Mouse (Mus musculus): ENCODE data around the gene Tmem82. TPM values are rescaled to one million over a fixed set of nuclear protein-coding genes. Genes with fewer than 3 reads are reported as not detected.

Gene Tmem82
- polyA plus RNA-seq, 1 experiment from 2014 or later = 42.0 TPM

- H3K9me3 ChIP-seq (ENCODE audit: control insufficient read depth) = no peaks in the 10 kb centered on the region
- no peaks in the 10 kb centered on the region for H3K36me3 ChIP-seq (ENCODE audit: control insufficient read depth, insufficient read depth)
- H3K4me2 ChIP-seq (replicated peaks; ENCODE audit: low read depth) = peak overlapping the region; percentile 97
- peak overlapping the region; percentile 86 for H3K27ac ChIP-seq (ENCODE audit: low read depth, low read length)
- peak overlapping the region; percentile 59 for H3K9ac ChIP-seq (ENCODE audit: low read depth, low read length)
- peak; percentile 59 for TF ChIP-seq CTCF (IDR thresholded peaks at IDR 0.05; ENCODE audit: low read depth)
- WGBS = 48% methylated on average over 12 of the region's 12 CpGs
- H3K27me3 ChIP-seq (replicated peaks; ENCODE audit: control insufficient read depth, insufficient read depth, low read length) = no peaks in the 10 kb centered on the region
- 0 out of 2 replicates have a peak, but pooled peaks cover 10% of the 10 kb centered on the region for H3K4me1 ChIP-seq (replicated peaks; ENCODE audit: control insufficient read depth, insufficient read depth, low read length)
- ATAC-seq = peak; percentile 68
- peak overlapping the region; percentile 74 for H3K4me3 ChIP-seq (ENCODE audit: low read depth, low read length)
These were observed 17.1 kb downstream of the Tmem82 start for GRCm38 (mm10) chr4:141601148-141601862.

- H3K9ac ChIP-seq (ENCODE audit: low read depth, low read length) = peak overlapping the region; percentile 69
- ATAC-seq = no peak
- 0 out of 2 replicates have a peak, but pooled peaks cover 3% of the 10 kb centered on the region for H3K36me3 ChIP-seq (ENCODE audit: control insufficient read depth, insufficient read depth)
- peak overlapping the region; percentile 74 for H3K4me3 ChIP-seq (ENCODE audit: low read depth, low read length)
- WGBS = 31% methylated on average over 6 of the region's 6 CpGs
- peak overlapping the region; percentile 97 for H3K4me2 ChIP-seq (replicated peaks; ENCODE audit: low read depth)
- H3K9me3 ChIP-seq (ENCODE audit: control insufficient read depth) = no peaks in the 10 kb centered on the region
- H3K27me3 ChIP-seq (replicated peaks; ENCODE audit: control insufficient read depth, insufficient read depth, low read length) = no peaks in the 10 kb centered on the region
- peak overlapping the region; percentile 86 for H3K27ac ChIP-seq (ENCODE audit: low read depth, low read length)
- 0 out of 2 replicates have a peak, but pooled peaks cover 10% of the 10 kb centered on the region for H3K4me1 ChIP-seq (replicated peaks; ENCODE audit: control insufficient read depth, insufficient read depth, low read length)
- TF ChIP-seq CTCF (IDR thresholded peaks at IDR 0.05; ENCODE audit: low read depth) = no peak
These were observed 18.1 kb downstream of the Tmem82 start for GRCm38 (mm10) chr4:141600364-141600763.

GRCm38 (mm10) chr4:141599251-141600141, 18.9 kb downstream of the Tmem82 start:
- H3K9me3 ChIP-seq (ENCODE audit: control insufficient read depth) = no peaks in the 10 kb centered on the region
- WGBS = under 1% methylated on average over 41 of the region's 57 CpGs
- no peak for ATAC-seq

GRCm38 (mm10) chr4:141598894-141599250, 19.6 kb downstream of the Tmem82 start:
- 2% methylated on average over 9 of the region's 9 CpGs for WGBS
- no peak for TF ChIP-seq CTCF (IDR thresholded peaks at IDR 0.05; ENCODE audit: low read depth)
- H3K36me3 ChIP-seq (ENCODE audit: control insufficient read depth, insufficient read depth) = peaks cover 18% of the 10 kb centered on the region
- 0 out of 2 replicates have a peak, but pooled peaks cover 6% of the 10 kb centered on the region for H3K4me1 ChIP-seq (replicated peaks; ENCODE audit: control insufficient read depth, insufficient read depth, low read length)
- H3K27ac ChIP-seq (ENCODE audit: low read depth, low read length) = peak overlapping the region; percentile 86
- peak overlapping the region; percentile 97 for H3K4me2 ChIP-seq (replicated peaks; ENCODE audit: low read depth)
- H3K4me3 ChIP-seq (ENCODE audit: low read depth, low read length) = peak overlapping the region; percentile 74
- H3K9me3 ChIP-seq (ENCODE audit: control insufficient read depth) = no peaks in the 10 kb centered on the region
- ATAC-seq = no peak
- no peaks in the 10 kb centered on the region for H3K27me3 ChIP-seq (replicated peaks; ENCODE audit: control insufficient read depth, insufficient read depth, low read length)
- peak overlapping the region; percentile 69 for H3K9ac ChIP-seq (ENCODE audit: low read depth, low read length)

More at GRCm38 (mm10) chr4:141599251-141600141, 18.9 kb downstream of the Tmem82 start:
- H3K4me1 ChIP-seq (replicated peaks; ENCODE audit: control insufficient read depth, insufficient read depth, low read length) = 0 out of 2 replicates have a peak, but pooled peaks cover 9% of the 10 kb centered on the region
- TF ChIP-seq CTCF (IDR thresholded peaks at IDR 0.05; ENCODE audit: low read depth) = 0 out of 2 replicates have a peak, but pooled peaks have one; percentile 4
- no peaks in the 10 kb centered on the region for H3K27me3 ChIP-seq (replicated peaks; ENCODE audit: control insufficient read depth, insufficient read depth, low read length)
- H3K9ac ChIP-seq (ENCODE audit: low read depth, low read length) = peak overlapping the region; percentile 69
- peaks cover 12% of the 10 kb centered on the region for H3K36me3 ChIP-seq (ENCODE audit: control insufficient read depth, insufficient read depth)
- peak overlapping the region; percentile 74 for H3K4me3 ChIP-seq (ENCODE audit: low read depth, low read length)
- H3K4me2 ChIP-seq (replicated peaks; ENCODE audit: low read depth) = peak overlapping the region; percentile 97
- H3K27ac ChIP-seq (ENCODE audit: low read depth, low read length) = peak overlapping the region; percentile 86

- 11% methylated on average over 19 of the region's 19 CpGs for WGBS
- peak overlapping the region; percentile 74 for H3K4me3 ChIP-seq (ENCODE audit: low read depth, low read length)
- H3K9ac ChIP-seq (ENCODE audit: low read depth, low read length) = peak overlapping the region; percentile 69
- peak overlapping the region; percentile 86 for H3K27ac ChIP-seq (ENCODE audit: low read depth, low read length)
- no peaks in the 10 kb centered on the region for H3K27me3 ChIP-seq (replicated peaks; ENCODE audit: control insufficient read depth, insufficient read depth, low read length)
- peak overlapping the region; percentile 97 for H3K4me2 ChIP-seq (replicated peaks; ENCODE audit: low read depth)
- ATAC-seq = no peak
- H3K4me1 ChIP-seq (replicated peaks; ENCODE audit: control insufficient read depth, insufficient read depth, low read length) = 0 out of 2 replicates have a peak, but pooled peaks cover 6% of the 10 kb centered on the region
- no peaks in the 10 kb centered on the region for H3K9me3 ChIP-seq (ENCODE audit: control insufficient read depth)
- peaks cover 23% of the 10 kb centered on the region for H3K36me3 ChIP-seq (ENCODE audit: control insufficient read depth, insufficient read depth)
- TF ChIP-seq CTCF (IDR thresholded peaks at IDR 0.05; ENCODE audit: low read depth) = no peak
These were observed 20.1 kb downstream of the Tmem82 start for GRCm38 (mm10) chr4:141598199-141598893.
